Mouse (Mus musculus) gastrocnemius, adult 18-20 months (tissue): ENCODE measurements at regions not wholly inside any gene's neighbourhood (a gene's known extent, or its start where the extent isn't known, plus 50 kb on each side); places are given as distances from the start of the nearest gene placed in this dataset.

Experiments
- DNase-seq: peaks from one replicate; pipeline ENCODE4 v3.0.0; 2021; ENCODE audit warnings: low spot score

DNA sequence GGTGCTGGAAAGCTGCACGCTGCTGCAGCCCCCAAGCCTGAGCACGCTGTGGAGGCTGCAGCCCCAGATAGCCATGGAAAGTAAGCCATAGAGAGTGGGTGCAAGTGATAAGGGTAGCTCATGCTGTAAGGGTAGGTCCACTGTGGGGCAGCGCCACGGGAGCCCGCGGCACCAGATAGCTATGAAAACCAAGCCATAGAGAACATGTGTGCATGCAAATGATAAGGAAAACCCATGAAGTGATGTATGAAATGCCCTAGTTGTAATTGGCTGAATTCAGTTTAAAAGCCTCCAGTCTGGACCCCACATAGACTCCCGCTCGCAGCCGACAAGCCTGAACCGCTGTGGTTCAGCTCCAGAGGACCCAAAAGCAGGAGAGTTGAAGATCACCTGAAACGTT lies 58.8 kb upstream of the L3mbtl3 start:
- no peak for DNase-seq

DNA sequence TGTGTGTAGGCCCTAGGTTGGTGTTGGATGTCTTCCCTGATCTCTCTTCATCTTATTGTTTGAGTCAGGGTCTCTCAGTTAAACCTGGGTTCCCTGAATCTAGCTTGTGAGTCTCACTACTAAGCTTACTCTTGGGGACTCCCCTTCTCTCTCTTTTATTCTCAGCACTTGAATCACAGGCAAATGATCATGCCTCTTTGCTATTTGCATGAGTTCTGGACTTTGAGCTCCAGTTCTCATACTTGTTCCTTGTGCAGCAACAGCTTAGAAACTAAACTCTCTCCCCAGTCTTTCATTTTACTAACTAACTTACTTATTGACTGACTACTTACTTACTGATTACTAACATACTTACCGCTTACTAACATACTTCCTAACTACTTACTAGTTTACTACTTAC lies 64.9 kb upstream of the L3mbtl3 start:
- DNase-seq = no peak

DNA sequence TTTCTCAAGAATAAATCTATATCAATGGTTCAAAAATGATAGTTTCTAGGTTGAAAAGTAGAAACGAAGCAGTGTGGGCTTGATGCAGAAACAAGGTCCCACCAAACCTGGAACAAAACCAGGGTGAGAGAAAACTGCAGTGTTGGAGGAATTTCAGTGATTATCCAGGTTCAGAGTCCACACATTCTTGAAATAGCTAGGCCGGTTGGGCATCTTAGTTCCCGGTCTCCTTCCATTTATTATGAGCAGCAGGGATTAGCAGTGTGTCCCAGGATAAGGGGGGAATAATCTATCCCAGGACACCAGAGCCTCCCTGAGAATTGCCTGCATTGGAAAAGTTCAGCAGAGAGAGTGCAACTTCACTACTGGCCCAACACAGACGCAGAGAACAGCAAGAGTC lies 108.5 kb upstream of the L3mbtl3 start:
- DNase-seq = no peak

GRCm38 (mm10) chr10:26491351-26491750 lies 115.6 kb upstream of the L3mbtl3 start:
- DNase-seq = no peak

- no peak for DNase-seq
Observed at GRCm38 (mm10) chr10:26492146-26492545, 116.4 kb upstream of the L3mbtl3 start.

- no peak for DNase-seq
Observed at GRCm38 (mm10) chr10:26492856-26493484, 117.2 kb upstream of the L3mbtl3 start.

DNA sequence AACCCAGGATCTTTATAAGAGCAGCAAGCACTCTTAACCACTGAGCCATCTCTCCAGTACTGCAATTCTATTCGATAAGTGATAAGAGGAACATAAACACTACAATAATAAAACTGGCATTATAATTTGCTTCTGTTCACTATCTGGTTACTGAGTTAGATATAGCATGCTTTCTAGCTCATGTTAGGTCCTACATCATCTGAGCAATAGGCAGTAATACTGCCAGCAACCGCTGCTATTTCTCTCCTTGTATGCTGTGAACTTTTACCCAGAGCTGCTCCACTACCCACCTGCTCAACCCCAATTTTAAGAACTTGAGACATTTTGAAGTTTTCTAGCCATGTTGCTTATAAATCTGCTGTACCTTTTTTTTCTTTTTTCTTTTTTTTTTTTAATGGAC lies 118.0 kb upstream of the L3mbtl3 start:
- no peak for DNase-seq

DNA sequence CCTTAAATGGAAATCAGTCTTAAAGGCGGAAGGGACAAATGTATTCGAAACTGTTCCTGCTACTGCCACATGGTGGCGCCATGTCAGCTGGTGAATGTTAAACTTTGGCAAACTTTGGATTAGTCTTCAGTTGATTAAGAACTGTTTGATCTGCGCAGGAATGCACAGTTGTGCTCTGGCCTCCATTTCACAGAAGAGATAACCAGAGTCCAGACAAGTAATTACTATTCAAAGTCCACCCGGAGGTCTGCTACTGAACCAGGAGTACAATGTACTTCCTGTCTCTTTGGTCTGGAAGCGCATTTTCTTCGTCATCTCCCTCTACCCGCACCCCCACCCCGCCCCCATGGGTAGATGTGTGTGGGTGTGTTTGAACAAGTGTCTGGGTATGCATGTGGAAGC lies 118.6 kb upstream of the L3mbtl3 start:
- DNase-seq = peak; percentile 12

DNA sequence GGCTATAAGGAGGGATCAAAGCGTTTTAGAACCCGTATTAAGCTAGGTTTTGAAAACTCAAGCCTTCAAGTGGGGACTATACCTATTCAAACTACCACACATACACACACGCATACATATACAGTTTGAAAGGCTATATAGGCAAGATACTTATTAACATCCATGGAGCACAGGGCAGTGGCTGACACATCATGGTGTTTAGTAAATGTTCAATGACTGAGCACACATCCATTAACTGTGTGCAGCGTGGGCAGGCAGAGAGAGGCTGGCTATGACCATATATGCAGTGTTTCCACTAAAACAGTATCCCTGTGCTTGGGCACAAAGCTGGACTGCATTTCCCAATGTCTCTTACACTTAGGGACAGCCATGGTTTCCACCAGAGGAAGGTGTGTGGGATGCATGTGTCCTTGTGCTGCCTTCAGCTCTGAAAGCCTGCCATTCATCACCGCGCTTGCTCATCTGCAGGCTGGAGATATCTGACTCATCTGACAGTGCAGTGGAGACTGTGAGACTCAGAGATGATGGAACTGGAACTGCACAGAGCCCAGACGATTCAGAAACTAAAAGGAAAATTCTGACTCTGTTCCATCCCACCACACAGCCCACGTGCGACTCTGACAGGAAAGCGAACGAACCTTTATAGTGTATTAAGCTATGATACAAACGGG lies 124.6 kb upstream of the L3mbtl3 start:
- no peak for DNase-seq

DNA sequence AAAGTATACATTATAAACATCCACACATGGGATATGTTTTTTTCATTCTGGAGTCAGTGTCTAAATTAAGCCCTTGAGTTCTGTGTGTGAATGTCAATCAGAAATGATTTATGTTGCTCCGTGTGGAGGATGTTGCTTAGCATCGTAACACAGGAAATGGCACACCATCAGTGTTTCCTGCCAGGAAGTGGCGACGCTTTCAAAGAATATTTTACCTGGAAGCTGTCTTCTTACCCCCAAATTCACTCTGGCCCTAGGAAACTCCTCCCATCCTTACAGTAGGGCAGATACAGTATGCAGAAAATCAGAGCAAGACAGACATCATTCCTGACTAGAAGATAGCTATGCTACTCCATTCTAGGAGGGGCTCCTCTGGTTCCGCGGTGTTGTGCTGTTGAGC lies 145.1 kb upstream of the L3mbtl3 start:
- no peak for DNase-seq

GRCm38 (mm10) chr10:26525848-26526546 lies 150.2 kb upstream of the L3mbtl3 start:
- DNase-seq = no peak

DNA sequence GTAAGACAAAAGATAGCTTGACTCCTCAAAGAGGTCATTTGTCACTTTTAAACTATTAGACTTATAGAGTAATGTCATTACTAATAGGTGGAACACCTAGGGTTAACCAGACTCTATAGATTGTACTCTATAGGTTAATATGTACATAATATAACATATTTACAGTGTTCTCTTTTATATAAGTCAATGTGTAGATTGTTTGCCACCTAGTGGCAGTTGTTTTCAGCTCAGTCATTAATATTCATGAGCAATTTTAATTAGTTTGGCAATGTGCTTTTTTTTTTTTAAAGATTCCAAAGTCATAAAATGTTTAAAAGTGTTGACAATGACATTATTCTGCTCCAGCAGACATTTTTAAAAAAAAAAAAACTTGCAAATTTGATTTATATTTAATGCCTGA lies 164.4 kb upstream of the L3mbtl3 start:
- DNase-seq = no peak

DNA sequence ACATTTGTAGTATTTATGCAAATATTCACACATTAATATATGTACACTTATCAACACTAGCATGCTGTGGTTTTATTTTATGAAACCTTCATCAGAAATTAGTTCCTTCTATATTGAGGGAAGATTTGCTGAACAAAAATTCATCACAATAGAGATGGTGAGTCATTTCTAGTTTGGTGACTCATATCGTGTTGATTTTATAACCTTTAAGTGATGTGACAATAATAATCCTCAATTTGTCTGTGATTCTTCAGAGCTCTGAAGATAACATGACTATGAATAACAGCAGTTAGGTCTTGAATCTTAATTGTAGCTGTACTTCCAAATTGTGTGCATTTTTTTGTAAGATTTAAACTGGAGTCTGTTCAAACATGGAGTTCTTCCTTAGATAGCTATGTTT lies 168.3 kb upstream of the L3mbtl3 start:
- DNase-seq = no peak

DNA sequence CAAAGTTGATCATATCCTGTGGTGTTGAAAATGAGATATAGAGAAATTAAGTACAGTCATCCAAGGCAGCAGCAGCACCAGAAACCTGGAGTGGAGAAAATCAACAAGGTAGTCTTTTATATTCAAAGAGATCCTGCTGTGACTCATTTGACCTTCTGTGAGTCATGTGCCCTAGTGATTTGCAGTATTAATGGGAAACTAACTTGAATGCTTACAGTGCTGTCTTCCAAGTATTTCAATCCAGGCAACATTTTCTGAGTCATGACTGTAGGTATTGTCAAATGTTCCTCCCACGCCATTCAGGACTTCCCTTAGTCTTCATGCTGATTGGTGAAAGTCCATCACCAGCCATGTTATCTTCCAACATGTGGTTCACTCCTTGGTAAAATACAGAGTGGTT lies 169.0 kb upstream of the L3mbtl3 start:
- no peak for DNase-seq

DNA sequence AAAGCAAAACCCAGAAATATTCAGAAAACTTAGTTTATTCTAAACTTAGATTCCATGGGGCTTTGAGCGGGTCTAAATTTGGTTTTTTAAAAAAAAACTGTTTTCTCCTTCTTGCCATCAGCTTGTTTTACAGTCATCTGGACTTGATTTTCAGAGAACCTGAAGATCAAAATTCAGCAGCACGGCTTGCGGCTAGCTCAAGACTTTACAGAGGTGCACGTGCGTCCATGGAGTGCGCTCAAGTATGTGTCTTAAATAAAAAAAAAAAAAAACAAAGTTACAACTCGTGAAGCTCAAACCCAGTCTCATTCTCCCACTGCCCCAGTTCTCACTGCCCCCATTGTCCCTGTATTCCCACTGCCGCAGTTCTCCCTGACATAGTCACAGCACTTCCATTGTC lies 180.5 kb upstream of the L3mbtl3 start:
- no peak for DNase-seq

DNA sequence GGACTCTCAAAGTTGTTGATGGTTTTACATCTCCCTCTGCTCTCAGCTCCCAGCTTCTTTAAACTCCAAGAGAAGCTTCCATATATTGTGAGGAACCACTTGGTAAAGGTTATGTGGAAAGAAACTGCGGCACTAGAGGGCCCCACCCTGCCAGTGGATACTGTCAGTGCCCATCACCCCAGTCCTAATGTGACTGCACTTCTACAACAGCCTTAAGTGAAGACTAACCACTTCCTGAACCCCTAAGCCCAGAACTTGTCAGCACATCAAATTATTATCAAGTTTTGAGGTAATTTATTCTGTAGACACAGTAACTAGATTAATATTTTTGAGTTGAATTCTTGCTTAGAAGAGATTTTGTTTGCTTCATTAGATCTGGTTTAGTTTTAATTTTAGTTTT lies 182.3 kb upstream of the L3mbtl3 start:
- DNase-seq = no peak

DNA sequence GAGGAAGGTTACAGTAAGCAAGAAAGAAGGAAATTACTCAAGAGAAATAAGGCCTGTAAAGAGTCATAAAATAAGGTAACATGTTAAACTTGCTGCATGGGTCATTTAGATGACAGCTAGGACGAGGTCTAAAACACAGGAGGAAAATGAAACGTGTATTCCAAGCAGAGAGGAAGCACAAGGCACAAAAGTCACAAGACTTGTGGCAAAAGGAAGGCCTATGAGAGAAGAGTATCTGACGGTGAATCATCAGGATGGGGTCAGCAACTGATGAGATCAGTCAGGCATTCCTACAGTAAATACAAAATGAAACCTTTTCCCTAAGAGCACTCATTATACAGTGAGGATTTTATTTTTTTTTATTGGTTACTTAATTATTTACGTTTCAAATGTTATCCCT lies 183.6 kb upstream of the L3mbtl3 start:
- no peak for DNase-seq

DNA sequence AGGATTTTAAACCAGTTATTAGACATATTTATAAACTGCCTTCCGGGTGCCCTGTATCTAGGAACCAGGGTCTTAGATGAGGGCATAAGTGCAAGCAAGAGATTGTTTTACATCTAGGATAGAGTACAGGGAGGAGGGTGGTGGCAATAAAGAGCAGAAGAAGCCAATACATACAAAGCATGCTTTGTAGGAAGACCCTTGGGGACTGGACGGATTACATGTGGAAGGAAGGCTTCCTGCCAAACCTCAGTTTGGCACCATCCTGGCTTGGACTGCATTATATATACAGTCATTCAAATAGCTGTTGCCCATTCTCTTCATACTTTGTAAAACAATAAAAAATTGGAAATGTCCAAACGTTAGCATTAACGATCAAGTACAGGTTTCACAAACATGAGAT lies 184.7 kb upstream of the L3mbtl3 start:
- DNase-seq = no peak

GRCm38 (mm10) chr10:26564462-26564861 lies 188.7 kb upstream of the L3mbtl3 start:
- DNase-seq = peak; percentile 46

DNA sequence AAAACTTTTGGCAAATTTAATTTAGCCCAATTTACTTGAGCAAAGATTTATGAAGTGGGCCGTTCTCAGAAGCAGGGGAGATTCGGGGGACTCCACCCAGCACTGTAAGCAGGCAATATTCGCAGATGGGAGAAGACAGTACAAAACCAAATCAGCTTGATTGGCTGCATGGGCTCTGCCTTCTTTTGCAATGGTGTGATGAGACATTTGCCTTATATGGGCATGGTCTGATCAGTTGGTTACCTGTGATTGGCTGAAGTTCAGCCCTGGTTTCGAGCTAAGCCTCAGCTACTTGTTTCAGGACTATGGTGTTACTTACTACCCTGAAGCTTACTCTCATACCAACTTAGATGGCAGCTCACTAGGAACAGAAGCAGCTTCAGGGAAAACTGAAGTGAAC lies 185.6 kb upstream of the Arhgap18 start:
- DNase-seq = no peak

DNA sequence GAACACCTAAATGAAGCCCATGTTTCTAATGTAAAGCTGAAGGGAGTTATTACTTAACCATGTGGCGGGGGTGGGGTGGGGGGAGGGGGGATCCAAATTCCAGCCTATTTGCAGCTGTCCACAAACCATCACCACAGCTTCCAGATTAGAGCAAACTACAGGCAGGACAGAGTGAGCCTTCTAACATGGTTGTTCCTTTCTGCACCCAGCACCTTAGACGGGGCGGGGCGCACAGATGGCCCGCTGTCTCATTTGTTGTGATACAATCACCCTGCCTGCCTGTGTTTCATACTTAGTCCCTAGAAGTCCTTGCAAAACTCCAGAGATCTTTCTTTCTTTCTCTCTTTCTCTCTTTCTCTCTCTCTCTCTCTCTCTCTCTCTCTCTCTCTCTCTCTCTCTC lies 182.8 kb upstream of the Arhgap18 start:
- DNase-seq = no peak

- DNase-seq = no peak
Observed at GRCm38 (mm10) chr10:26571377-26571776, 181.8 kb upstream of the Arhgap18 start.

- DNase-seq = no peak
Observed at GRCm38 (mm10) chr10:26576153-26576552, 177.1 kb upstream of the Arhgap18 start.
